Mouse (Mus musculus) heart, adult 2 months (tissue): ENCODE measurements at regions not wholly inside any gene's neighbourhood (a gene's known extent, or its start where the extent isn't known, plus 50 kb on each side); places are given as distances from the start of the nearest gene placed in this dataset.

Experiments
- CTCF ChIP-seq: fragments of 200-600 bp; IDR thresholded peaks from 2 replicates; pipeline ENCODE4 v1.8.1; 2022; ENCODE audit warnings: antibody characterized with exemption, mild to moderate bottlenecking, moderate library complexity
- POLR2A ChIP-seq: fragments of 200-500 bp; IDR thresholded peaks from 2 replicates; pipeline ENCODE4 v1.6.1; 2011; ENCODE audit warnings: mild to moderate bottlenecking, low read depth, low read length, control low read depth; ENCODE audit not compliant: insufficient read depth

- TF ChIP-seq CTCF (no peak), POLR2A (no peak)
These were observed 133.4 kb upstream of the Adamts9 start for GRCm38 (mm10) chr6:93076681-93077080.
